Mouse (Mus musculus) lung, embryonic 14.5 days (tissue): ENCODE measurements at regions not wholly inside any gene's neighbourhood (a gene's known extent, or its start where the extent isn't known, plus 50 kb on each side); places are given as distances from the start of the nearest gene placed in this dataset.

Source experiments
- ATAC-seq: fragments of 200-750 bp; cut with Nextera tagmentation; 2 replicates; pipeline ENCODE4 v1.8.0; 2017; ENCODE audit warnings: mild to moderate bottlenecking, moderate TSS enrichment, moderate library complexity; ENCODE audit not compliant: insufficient read depth
- DNase-seq: peaks from one replicate; pipeline ENCODE4 v3.0.0-alpha.2; 2015
- H3K27ac ChIP-seq: fragments of 300-500 bp; sonication (generic); 2 replicates; pipeline ENCODE4 v1.5.1; 2014; ENCODE audit warnings: low read depth, mild to moderate bottlenecking, moderate library complexity
- H3K27me3 ChIP-seq: fragments of 300-500 bp; sonication (generic); 2 replicates; pipeline ENCODE4 v1.6.1; 2014; ENCODE audit warnings: low read length, control low read depth; ENCODE audit not compliant: insufficient read depth
- H3K36me3 ChIP-seq: fragments of 300-500 bp; sonication (generic); 2 replicates; pipeline ENCODE4 v1.6.1; 2014; ENCODE audit warnings: control low read depth; ENCODE audit not compliant: insufficient read depth
- H3K4me1 ChIP-seq: fragments of 300-500 bp; sonication (generic); 2 replicates; pipeline ENCODE4 v1.6.1; 2014; ENCODE audit warnings: antibody characterized with exemption, control low read depth; ENCODE audit not compliant: insufficient read depth
- H3K4me2 ChIP-seq: fragments of 300-500 bp; sonication (generic); 2 replicates; pipeline ENCODE4 v1.6.1; 2014; ENCODE audit warnings: mild to moderate bottlenecking
- H3K4me3 ChIP-seq: fragments of 300-500 bp; sonication (generic); 2 replicates; pipeline ENCODE4 v1.5.1; 2014; ENCODE audit warnings: low read depth, low read length
- H3K9ac ChIP-seq: fragments of 300-500 bp; sonication (generic); 2 replicates; pipeline ENCODE4 v1.6.1; 2014
- H3K9me3 ChIP-seq: fragments of 300-500 bp; sonication (generic); 2 replicates; pipeline ENCODE4 v1.6.1; 2016; ENCODE audit warnings: low read depth, low read length, control low read depth
- CTCF ChIP-seq: IDR thresholded peaks from 2 replicates; pipeline ENCODE4 v1.5.1; 2016; ENCODE audit warnings: antibody characterized with exemption, low read depth
- whole genome bisulfite sequencing: fragments of 180-500 bp; shearing (Covaris S2); extraction: QIAGEN DNeasy Blood & Tissue Kit; methylation state at CpG from one replicate; pipeline ENCODE4 v1.1.7; 2014; 5-methylcytosine and 5-hydroxymethylcytosine counted together

DNA sequence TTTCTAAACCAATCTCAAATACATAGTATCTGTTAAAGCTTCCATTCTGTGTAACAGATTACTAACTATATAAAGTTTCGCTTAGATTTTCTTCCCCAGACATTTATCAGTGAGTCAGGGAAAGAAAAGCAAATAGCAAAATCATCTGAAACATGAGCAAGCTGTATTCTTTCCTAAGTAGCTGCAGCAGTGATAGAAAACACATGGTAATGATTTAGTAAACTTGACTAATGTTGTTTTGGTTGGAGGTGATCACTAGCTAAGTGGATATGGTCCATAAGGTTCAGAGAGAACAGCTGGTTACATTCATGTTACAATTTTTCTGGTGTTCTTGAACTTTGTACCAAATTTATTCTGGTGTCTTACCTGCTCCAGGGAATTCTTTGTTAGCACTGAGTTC is 393.3 kb downstream of the Phex start:
- no peak for ATAC-seq
- no peak overlapping the region for H3K4me2 ChIP-seq
- H3K4me3 ChIP-seq: no peak overlapping the region
- TF ChIP-seq CTCF: no peak
- no peaks in the 10 kb centered on the region for H3K4me1 ChIP-seq
- H3K36me3 ChIP-seq: no peaks in the 10 kb centered on the region
- WGBS: 60% methylated on average over 1 of the region's 1 CpGs
- no peak overlapping the region for H3K9ac ChIP-seq
- H3K27ac ChIP-seq: no peak overlapping the region
- H3K9me3 ChIP-seq: no peaks in the 10 kb centered on the region
- peak; percentile 49 for DNase-seq
- no peaks in the 10 kb centered on the region for H3K27me3 ChIP-seq

GRCm38 (mm10) chrX:157020337-157020736 is 394.8 kb downstream of the Phex start:
- DNase-seq: no peak

GRCm38 (mm10) chrX:156989986-156990518 is 425.1 kb downstream of the Phex start:
- no peak overlapping the region for H3K4me3 ChIP-seq
- H3K27ac ChIP-seq: no peak overlapping the region
- ATAC-seq (no peak), DNase-seq (no peak)
- 68% methylated on average over 2 of the region's 2 CpGs for WGBS
- no peak overlapping the region for H3K4me2 ChIP-seq
- no peaks in the 10 kb centered on the region for H3K36me3 ChIP-seq
- no peaks in the 10 kb centered on the region for H3K27me3 ChIP-seq
- no peak overlapping the region for H3K9ac ChIP-seq
- no peaks in the 10 kb centered on the region for H3K4me1 ChIP-seq
- no peaks in the 10 kb centered on the region for H3K9me3 ChIP-seq
- no peak for TF ChIP-seq CTCF

More at GRCm38 (mm10) chrX:157020337-157020736, 394.8 kb downstream of the Phex start:
- H3K4me3 ChIP-seq: no peak overlapping the region
- WGBS: 50% methylated on average over 3 of the region's 3 CpGs
- H3K36me3 ChIP-seq: no peaks in the 10 kb centered on the region
- no peaks in the 10 kb centered on the region for H3K27me3 ChIP-seq
- no peak for TF ChIP-seq CTCF
- H3K4me1 ChIP-seq: no peaks in the 10 kb centered on the region
- H3K4me2 ChIP-seq: no peak overlapping the region
- no peaks in the 10 kb centered on the region for H3K9me3 ChIP-seq
- no peak overlapping the region for H3K9ac ChIP-seq
- ATAC-seq: no peak
- H3K27ac ChIP-seq: no peak overlapping the region

- Histone ChIP-seq H3K27me3 (no peaks in the 10 kb centered on the region), H3K36me3 (no peaks in the 10 kb centered on the region), H3K9me3 (no peaks in the 10 kb centered on the region), H3K9ac (no peak overlapping the region), H3K4me3 (no peak overlapping the region), H3K4me2 (no peak overlapping the region), H3K27ac (no peak overlapping the region), H3K4me1 (no peaks in the 10 kb centered on the region)
- ATAC-seq: no peak
- 70% methylated on average over 1 of the region's 1 CpGs for WGBS
- DNase-seq: no peak
- no peak for TF ChIP-seq CTCF
Measured at GRCm38 (mm10) chrX:156947093-156947492, 468.0 kb downstream of the Phex start.

DNA sequence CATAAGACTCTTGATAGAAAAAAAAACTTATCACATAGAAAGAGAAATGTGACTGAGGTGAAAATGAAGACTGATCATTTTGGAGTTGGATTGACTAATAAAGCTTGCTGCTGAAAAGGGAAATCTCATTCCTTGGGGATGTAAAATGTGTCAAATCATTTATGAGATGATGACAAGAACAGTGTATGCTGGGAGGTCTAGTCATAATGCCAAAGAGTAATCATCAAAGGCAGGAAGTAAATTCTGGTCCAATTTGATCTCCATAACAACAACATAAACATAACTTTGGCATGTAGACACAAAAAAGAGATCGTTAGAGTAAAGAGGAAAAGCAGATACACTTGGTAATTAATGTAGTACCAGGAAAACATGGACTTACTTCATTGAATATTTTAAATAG is 470.9 kb downstream of the Phex start:
- no peak overlapping the region for H3K27ac ChIP-seq
- H3K4me2 ChIP-seq: no peak overlapping the region
- no peaks in the 10 kb centered on the region for H3K9me3 ChIP-seq
- no peaks in the 10 kb centered on the region for H3K36me3 ChIP-seq
- WGBS: 30% methylated on average over 1 of the region's 1 CpGs
- ATAC-seq (peak; percentile 80), DNase-seq (peak; percentile 56)
- no peak for TF ChIP-seq CTCF
- H3K4me1 ChIP-seq: no peaks in the 10 kb centered on the region
- no peak overlapping the region for H3K4me3 ChIP-seq
- H3K27me3 ChIP-seq: no peaks in the 10 kb centered on the region
- H3K9ac ChIP-seq: no peak overlapping the region

- peak; percentile 15 for DNase-seq
- Histone ChIP-seq H3K27ac (no peak overlapping the region), H3K4me1 (no peaks in the 10 kb centered on the region), H3K36me3 (no peaks in the 10 kb centered on the region), H3K9ac (no peak overlapping the region), H3K4me2 (no peak overlapping the region), H3K9me3 (no peaks in the 10 kb centered on the region), H3K4me3 (no peak overlapping the region), H3K27me3 (no peaks in the 10 kb centered on the region)
- peak; percentile 20; the same call in 1 of the 2 replicates for TF ChIP-seq CTCF
- no peak for ATAC-seq
- 68% methylated on average over 1 of the region's 1 CpGs for WGBS
Measured at GRCm38 (mm10) chrX:156913363-156913762, 501.7 kb downstream of the Phex start.
